Mouse (Mus musculus) layer of hippocampus, adult 2 months (tissue): Measurements from ENCODE around the gene Ifitm10. TPM values are rescaled to one million over a fixed set of nuclear protein-coding genes. Genes with fewer than 3 reads are reported as not detected.

Experiments
- DNase-seq, 2 experiments: peaks; one replicate each; pipeline ENCODE4 v3.0.0; 2022; ENCODE audit warnings: low spot score in 2 of 2
- H3K27ac ChIP-seq: fragments of 200-600 bp; 2 replicates; pipeline ENCODE4 v1.8.1; 2022
- H3K4me3 ChIP-seq: fragments of 200-600 bp; 2 replicates; pipeline ENCODE4 v1.8.1; 2022; ENCODE audit warnings: mild to moderate bottlenecking
- CTCF ChIP-seq: fragments of 200-600 bp; conservative IDR thresholded peaks from 2 replicates; pipeline ENCODE4 v1.8.1; 2022; ENCODE audit warnings: antibody characterized with exemption, mild to moderate bottlenecking, moderate library complexity
- total RNA-seq, 2 experiments: library from RNA; stranded (reverse); gene quantifications; 2 replicates each; pipeline ENCODE4 v1.2.3; 2021

Gene Ifitm10
- total RNA-seq, 2 experiments from 2014 or later, result 35.3 to 38.6 TPM

DNA sequence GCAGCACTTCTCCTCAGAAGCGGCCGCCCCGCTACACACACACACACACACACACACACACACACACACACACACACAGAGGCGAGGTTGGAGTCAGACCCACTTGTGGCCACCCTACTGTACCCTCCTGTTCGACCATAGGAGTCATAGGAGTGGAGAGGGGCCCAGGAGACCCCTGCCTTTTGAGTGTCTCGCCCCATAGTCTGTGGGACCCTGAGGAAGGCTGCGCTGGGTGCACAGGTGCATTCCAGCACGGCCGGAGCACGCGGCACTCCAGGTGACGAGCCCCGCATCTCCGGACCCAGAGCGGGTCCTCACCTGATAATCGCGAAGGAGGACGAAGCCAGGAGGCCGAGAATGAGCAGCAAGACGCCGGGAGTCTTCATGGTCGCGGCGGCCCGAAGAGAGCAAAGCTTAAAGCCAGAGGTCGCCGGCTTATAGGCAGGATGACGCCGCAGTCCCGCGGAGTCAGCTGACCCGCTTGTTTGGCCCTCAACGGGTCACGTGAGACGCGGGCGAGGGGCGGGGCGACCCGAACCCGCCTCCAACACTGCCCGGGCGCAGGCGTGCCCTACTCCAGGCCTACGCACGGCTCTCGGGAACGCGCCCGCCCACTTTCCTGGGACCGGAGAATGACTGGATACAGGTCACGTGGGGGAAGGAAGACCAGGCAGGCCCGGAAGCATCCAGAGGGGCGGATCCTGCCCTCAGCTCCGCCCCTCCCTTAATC lies 14.0 kb upstream of the Ifitm10 start, which contains the start of gene Ctsd:
Gene Ctsd, minus strand, starts transcription at position 620 of the 730 bp plus-strand sequence.
- H3K4me3 ChIP-seq, result peak within 1 kb of the TSS; percentile 100
- H3K27ac ChIP-seq, result peak within 1 kb of the TSS; percentile 94
- peak; percentile 97 for DNase-seq
- TF ChIP-seq CTCF, result no peak

DNA sequence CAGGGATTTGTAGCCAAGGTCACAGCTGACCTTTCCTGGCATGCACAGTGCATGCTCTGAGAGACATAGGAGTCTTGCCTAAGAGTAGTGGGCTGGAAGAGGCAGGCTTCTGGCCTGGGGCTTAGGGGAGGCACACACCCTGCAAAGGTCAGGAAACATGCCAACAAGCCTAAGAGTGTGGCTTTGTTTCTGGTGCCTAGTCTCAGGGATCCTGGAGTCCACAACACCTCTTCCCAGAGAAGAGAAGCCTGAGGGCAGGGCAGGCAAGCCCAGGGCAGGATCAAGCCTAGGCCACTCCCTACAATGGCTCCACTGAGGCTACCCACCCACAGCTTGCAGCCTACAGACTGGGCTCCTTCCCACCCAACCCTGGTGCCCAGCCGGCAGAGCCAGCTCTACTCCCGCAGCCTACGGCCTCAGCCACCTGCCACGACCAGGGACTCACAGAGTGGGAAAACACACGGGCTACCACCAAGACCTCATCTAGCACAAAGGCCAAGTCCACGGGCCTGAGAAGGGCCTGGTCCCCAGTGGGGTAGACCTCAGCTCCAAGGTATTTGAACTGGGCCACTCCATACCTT lies 13.2 kb upstream of the Ifitm10 start:
- no peak for DNase-seq
- no peak for TF ChIP-seq CTCF
- Histone ChIP-seq H3K27ac (peak overlapping the region; percentile 94), H3K4me3 (peak overlapping the region; percentile 100)

DNA sequence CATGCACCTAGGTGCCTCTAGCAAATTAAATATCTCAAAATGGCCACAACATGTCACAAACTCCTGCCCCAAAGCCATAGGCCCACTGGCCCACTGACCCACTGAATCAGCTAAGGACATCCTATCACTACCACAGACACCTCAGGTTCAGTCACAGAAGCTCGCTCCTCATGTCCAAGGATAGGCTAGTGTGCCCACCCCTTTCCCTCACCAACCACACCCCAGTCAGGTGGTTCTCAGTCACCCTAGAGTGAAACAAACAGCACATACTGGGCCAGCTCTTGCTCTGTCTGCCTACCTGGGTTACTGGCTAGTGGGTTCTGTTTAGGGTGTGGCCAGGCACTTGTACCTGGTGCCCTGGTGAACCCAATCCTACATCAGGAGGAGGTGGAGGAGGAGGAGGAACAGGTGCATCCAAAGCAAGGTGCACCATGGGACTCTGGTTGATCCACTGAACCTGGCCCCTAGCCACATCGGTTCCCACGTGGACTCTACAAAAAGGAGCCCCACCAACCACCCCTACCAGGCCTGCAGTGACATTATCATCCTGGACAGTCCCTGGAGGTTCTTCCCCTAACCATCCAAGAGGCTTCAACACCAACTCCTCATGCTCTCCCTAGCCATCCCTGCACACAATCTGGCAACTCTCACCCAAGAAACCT lies 12.3 kb upstream of the Ifitm10 start:
- no peak for TF ChIP-seq CTCF
- Histone ChIP-seq H3K4me3 (peak overlapping the region; percentile 100), H3K27ac (no peak overlapping the region)
- no peak for DNase-seq

DNA sequence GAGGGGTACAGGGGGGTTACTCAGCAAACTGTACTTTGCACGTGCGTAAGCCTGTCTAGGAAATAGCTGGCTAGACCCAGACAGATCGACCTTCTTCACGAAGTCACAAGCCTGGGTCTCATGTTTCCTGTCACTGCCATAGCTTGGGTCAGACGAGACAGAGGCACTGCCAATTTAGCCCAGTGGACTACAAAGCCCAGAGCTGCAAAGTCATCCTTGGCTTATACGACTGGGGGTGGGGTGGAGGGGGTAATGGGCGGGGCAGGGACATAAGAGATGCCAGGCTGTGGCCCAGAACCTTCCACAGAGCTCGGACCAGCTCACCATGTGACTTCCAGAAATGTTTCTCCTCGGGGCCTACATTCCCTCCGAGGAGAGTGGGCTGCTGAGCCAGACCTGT lies 10.8 kb upstream of the Ifitm10 start:
- Histone ChIP-seq H3K27ac (no peak overlapping the region), H3K4me3 (no peak overlapping the region)
- TF ChIP-seq CTCF, result no peak
- DNase-seq, result no peak

DNA sequence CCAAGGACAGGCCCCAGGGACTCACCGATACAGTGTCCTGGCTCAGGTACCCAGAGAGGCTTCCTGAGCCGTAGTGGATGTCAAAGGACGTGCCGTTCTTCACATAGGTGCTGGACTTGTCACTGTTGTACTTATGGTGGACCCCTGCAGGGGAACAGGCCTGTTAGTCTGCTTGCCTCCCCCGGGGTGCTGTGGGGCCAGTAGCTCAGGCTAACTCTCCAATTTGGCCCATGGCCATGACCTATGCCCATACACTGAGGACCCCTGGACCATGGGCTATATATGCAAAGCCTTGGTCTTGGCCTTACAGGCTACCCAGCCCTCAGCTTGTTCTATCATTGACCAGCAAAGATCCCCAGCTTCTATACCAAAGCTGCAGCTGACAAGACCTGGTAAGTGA lies 9.0 kb upstream of the Ifitm10 start, which contains the start of gene Gm49369:
Gene Gm49369, minus strand, starts transcription at position 101 of the 400 bp plus-strand sequence.
- no peak for DNase-seq
- TF ChIP-seq CTCF, result no peak

DNA sequence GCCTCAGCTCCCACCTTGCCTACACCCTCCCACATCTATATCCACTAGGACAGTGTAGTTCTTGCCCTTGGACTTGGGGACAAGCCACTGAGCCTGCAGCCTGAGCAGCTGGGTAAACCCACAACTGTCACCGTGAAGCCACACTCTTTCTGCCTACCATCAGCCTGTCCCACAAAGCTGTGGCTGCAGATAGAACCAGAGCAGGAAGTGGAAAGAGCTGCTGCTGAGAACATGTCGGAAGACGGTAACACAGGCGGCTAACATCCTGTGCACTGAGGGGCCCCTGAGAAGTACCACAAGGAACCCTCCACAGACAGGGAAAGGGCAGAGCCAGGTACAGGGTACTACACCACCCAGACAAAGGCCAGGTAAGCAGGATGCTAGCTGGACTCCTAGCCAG lies 7.6 kb upstream of the Ifitm10 start:
- Histone ChIP-seq H3K4me3 (no peak overlapping the region), H3K27ac (no peak overlapping the region)
- no peak for DNase-seq
- TF ChIP-seq CTCF, result no peak

More for the DNA sequence above, 9.0 kb upstream of the Ifitm10 start, which contains the start of gene Gm49369:
- no peak within 1 kb of the TSS for H3K27ac ChIP-seq
- no peak within 1 kb of the TSS for H3K4me3 ChIP-seq

DNA sequence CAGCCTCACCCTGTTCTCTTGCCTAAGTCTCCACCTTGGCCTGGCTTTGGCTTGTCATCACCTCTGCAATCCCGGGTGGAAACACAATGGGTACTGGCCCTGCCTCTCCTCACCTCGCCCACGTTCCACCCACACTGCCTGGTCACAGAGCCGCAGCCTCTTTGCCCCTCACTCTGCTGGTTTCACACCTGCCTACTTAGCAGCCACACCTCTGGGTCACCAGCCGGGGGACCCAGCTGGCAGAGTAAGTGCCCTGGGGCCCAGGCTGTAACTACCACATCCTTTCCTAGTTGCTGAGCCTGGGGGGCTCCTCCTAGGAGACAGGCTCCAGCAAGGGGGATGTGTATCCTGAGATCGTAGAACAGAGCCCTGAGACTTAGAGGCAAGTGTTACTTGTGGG lies 5.6 kb upstream of the Ifitm10 start:
- no peak for DNase-seq
- Histone ChIP-seq H3K4me3 (no peak overlapping the region), H3K27ac (no peak overlapping the region)
- no peak for TF ChIP-seq CTCF

DNA sequence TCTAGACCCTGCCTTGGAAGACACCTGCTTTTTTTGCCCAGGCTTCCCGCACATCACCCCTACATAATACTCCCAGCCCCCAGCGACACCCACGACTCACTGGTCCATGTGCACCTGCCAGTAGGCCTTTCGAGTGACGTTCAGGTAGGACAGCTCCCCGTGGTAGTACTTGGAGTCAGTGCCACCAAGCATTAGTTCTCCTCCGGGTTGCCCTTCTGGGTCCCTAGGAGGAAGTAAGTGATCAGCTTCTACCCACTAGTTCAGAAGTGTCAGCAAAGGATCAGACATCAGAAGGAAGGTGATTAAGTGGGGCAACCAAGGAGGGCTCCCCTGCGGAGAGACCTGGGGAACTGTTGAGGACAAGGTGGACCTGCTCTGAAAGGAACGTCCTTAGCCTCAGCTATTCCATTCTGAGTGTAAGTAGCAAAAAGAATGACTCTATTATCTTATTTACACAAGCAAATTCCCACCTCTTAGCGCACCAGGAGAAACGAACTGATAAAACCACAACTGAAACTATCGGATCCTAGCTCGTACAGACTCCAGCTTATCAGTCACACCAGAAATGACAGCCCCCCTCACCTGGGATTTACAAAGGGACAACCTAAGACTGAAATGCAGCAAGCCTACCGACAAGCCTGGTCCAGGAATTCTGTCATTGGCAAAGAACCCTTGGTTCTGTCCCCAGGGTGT lies 3.8 kb upstream of the Ifitm10 start:
- H3K27ac ChIP-seq, result no peak overlapping the region
- no peak for TF ChIP-seq CTCF
- DNase-seq, result no peak
- no peak overlapping the region for H3K4me3 ChIP-seq

DNA sequence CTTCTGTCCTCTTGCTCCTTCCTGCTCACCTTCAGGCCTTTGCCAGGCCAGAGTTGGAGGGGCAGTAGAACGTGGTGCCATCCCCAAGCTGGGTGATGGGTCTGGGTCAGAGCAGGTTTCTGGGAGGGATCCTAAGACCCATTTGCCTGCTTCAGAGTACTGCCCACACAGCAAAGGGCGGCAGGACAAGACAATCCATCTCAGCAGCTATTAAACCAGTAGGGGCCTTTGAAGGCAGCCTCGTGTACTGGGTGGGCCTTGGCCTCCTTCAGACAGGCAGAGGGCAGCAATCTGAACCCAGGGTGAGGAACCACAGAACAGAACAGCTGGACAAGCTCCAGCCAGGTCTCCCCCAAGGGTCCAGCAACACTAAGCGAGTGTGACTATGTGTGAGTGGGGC lies 2.5 kb upstream of the Ifitm10 start:
- DNase-seq, result no peak
- no peak for TF ChIP-seq CTCF
- Histone ChIP-seq H3K4me3 (no peak overlapping the region), H3K27ac (peak overlapping the region; percentile 43; the same call in 1 of the 2 replicates)

DNA sequence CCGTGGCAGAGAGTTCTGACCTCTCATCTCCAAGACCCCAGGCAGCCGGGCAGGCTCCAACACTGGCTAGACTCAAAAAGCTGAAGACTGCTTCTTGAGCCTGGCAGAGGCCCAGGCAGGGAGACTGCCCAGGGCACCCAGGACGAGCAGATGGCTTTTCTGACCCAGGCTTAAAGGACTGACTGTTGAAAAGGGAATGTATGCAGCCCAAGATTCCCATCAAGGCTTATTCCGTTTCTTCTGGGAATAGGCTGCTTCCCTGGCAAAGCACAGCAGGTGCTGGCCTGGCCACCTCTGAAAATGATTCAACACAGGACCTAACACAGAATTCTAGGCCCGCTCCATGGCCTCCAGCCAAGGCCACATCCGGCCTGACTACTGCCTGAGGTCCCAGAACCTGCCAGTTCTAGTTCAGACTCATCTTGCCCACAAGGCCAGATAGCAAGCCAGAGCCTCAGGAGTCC lies 1.7 kb upstream of the Ifitm10 start:
- no peak for DNase-seq
- H3K4me3 ChIP-seq, result no peak overlapping the region
- TF ChIP-seq CTCF, result no peak
- peak overlapping the region; percentile 67; the same call in 1 of the 2 replicates for H3K27ac ChIP-seq

DNA sequence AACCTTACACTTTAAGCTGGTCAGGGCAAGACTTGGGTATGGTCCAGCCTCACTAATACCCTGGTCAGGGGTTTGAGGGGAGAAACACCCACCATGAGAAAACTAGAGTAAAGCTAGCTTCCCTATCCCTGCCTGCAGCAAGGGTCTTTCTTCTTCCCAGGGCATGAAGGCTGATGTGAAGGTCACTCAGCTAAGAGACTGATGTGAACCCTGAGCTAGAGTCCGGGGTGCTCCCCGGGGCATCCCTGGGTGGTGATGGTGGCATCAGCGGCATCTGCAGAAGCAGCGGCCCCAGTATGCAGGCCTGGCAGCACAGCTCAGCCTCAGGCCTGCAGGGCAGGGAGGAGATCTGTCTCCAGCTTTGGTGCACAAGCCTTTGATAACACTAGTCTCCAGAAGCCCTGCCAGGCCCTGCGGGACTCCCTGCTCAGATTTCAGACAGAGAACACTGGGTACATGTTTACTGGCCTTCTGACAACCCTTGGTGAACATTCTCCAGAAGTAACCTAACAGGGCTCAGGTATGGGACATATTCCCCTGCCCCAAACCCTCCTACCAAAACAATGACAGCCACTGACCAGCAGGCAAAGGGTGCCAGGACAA lies 961 bp upstream of the Ifitm10 start:
- H3K27ac ChIP-seq, result peak overlapping the region; percentile 67
- TF ChIP-seq CTCF, result no peak
- no peak overlapping the region for H3K4me3 ChIP-seq
- no peak for DNase-seq

DNA sequence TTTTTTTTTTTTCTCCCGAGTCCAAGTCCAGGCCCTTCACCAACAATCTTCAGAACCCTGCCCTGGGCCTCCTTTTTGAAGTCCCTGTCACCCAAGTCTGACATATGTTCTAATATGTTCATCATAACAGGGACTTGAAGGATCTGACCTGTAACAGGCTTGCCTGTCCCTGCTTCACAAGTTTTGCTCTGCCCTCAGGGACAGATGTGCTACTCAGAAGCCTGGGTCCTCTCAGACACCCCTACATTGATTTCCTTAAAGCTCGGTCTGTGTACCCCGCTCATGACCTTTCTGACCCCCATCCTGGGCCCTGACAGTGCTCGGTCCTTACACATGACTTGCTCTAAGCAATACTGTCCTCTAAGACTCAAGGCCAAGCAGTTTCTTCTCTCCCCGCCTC lies 514 bp downstream of the Ifitm10 start:
- Histone ChIP-seq H3K27ac (peak overlapping the region; percentile 91; the same call in 1 of the 2 replicates), H3K4me3 (peak overlapping the region; percentile 60; the same call in 1 of the 2 replicates)
- TF ChIP-seq CTCF, result no peak
- no peak for DNase-seq
